Mouse (Mus musculus): Measurements from ENCODE around the gene Rtn4. TPM values are rescaled to one million over a fixed set of nuclear protein-coding genes. Genes with fewer than 3 reads are reported as not detected.

The Rtn4 gene
- polyA plus RNA-seq, 2 experiments from 2014 or later = 19.4 to 21.9 TPM

- ATAC-seq = no peak
Observed at GRCm38 (mm10) chr11:29765063-29765462, 72.3 kb downstream of the Rtn4 start.

- ATAC-seq = no peak
Observed at GRCm38 (mm10) chr11:29766313-29766982, 73.7 kb downstream of the Rtn4 start.

- ATAC-seq = no peak
Observed at GRCm38 (mm10) chr11:29768523-29768922, 75.8 kb downstream of the Rtn4 start.

- no peak for ATAC-seq
Observed at GRCm38 (mm10) chr11:29770666-29771400, 78.1 kb downstream of the Rtn4 start.

GRCm38 (mm10) chr11:29772279-29772678, 79.5 kb downstream of the Rtn4 start:
- no peak for ATAC-seq

GRCm38 (mm10) chr11:29774296-29774695, 81.5 kb downstream of the Rtn4 start:
- no peak for ATAC-seq

GRCm38 (mm10) chr11:29774760-29775159, 82.0 kb downstream of the Rtn4 start:
- no peak for ATAC-seq

GRCm38 (mm10) chr11:29777964-29778363, 85.2 kb downstream of the Rtn4 start:
- no peak for ATAC-seq

- ATAC-seq = no peak
Observed at GRCm38 (mm10) chr11:29778936-29779335, 86.2 kb downstream of the Rtn4 start.

GRCm38 (mm10) chr11:29779409-29780026, 86.8 kb downstream of the Rtn4 start:
- ATAC-seq = no peak

GRCm38 (mm10) chr11:29786583-29787219, 94.0 kb downstream of the Rtn4 start:
- no peak for ATAC-seq

- no peak for ATAC-seq
Observed at GRCm38 (mm10) chr11:29787473-29787872, 94.7 kb downstream of the Rtn4 start.

GRCm38 (mm10) chr11:29788499-29788898, 95.8 kb downstream of the Rtn4 start:
- ATAC-seq = no peak

- ATAC-seq = no peak
Observed at GRCm38 (mm10) chr11:29788921-29789638, 96.3 kb downstream of the Rtn4 start.

GRCm38 (mm10) chr11:29790796-29791195, 98.0 kb downstream of the Rtn4 start:
- ATAC-seq = no peak

Other genes starting within 250 kb of the Rtn4 start
- gene Prorsd1, start 177.9 kb upstream of the Rtn4 start, polyA plus RNA-seq (2017; shearing (Covaris generic)) = 10 to 100 TPM; 43.2 to 49.5 TPM
- 10 to 100 TPM; 47.4 to 52.1 TPM for gene Mtif2, start 166.5 kb upstream of the Rtn4 start, polyA plus RNA-seq (2017; shearing (Covaris generic))
- 1 to 10 TPM in 1 of 2 experiments, under 1 TPM in 1; 0.78 to 1.2 TPM for gene Clhc1, start 145.0 kb upstream of the Rtn4 start, polyA plus RNA-seq (2017; shearing (Covaris generic))
- gene Rps27a, start 144.8 kb upstream of the Rtn4 start, polyA plus RNA-seq (2017; shearing (Covaris generic)) = 1,000 to 10,000 TPM; 1,318 to 1,662 TPM
- gene 4931440F15Rik, start 132.7 kb downstream of the Rtn4 start, polyA plus RNA-seq (2017; shearing (Covaris generic)) = not detected

Data from activated CD4-positive, CD25-positive, alpha-beta regulatory T cell, adult 4 months (primary cell).